Mouse (Mus musculus) T-helper 2 cell (primary cell): Measurements from ENCODE around the gene Dedd.
"Not testable (repeated sequence)": the region's sequence is repeated elsewhere in the genome, so short reads cannot be mapped to it uniquely, and the experiment has no call there.

Experiments used
- in situ Hi-C: fragments of 300-600 bp; cut with MboI, MseI; formaldehyde crosslinking; loops from one replicate; pipeline ENCODE4 v1.15.1; 2025; ENCODE audit warnings: high pct_unique_total_duplicates

The Dedd gene

GRCm38 (mm10) chr1:171328839-171329432, at the start of gene Dedd:
Gene Dedd, plus strand, starts transcription at chr1:171329145.
- in situ Hi-C loops = no loop called here

- in situ Hi-C loops = loop anchor here (5.0 kb wide), 1 partner anchor 68 kb away; the partner anchor contains the start of genes Nit1 and Pfdn2
Measured at GRCm38 (mm10) chr1:171279721-171280120, 49.2 kb upstream of the Dedd start.

DNA sequence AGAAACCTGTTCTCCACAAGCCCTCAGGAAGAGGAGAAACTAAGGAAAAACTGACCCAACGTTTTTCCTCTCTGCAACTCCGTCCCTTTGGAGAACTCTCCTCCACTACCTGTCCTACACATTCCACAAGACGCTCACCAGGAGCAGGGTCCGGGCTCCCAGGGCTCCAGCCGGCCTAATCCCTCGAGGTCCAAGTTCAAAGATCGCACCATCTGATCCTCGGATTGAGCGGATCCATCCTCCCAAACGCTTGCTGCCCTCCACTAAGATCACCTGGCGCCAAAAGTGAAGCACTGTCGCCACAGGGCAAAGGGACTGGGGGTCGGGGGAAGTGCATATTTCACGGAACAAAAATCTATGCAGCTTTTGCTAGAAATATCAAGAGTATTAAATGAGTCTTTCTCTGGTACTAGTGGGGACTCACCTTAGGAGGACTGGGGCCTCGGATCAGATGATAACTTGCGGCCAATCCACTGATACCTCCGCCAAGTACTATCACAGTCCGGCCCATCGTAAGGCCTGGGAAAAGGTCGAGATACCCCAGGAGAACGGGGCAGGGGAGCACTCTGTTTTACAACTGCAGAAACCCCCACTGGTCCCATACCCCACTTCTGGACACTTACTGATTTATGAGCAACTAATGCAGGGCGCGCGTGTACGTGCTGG, 48.6 kb upstream of the Dedd start:
- in situ Hi-C loops = loop anchor here (5.0 kb wide), 1 partner anchor 67 kb away; the partner anchor contains the start of genes Nit1 and Pfdn2

- in situ Hi-C loops = loop anchor here (5.0 kb wide), 1 partner anchor 66 kb away; the partner anchor contains the start of genes Nit1 and Pfdn2
Measured at GRCm38 (mm10) chr1:171280916-171281527, 47.9 kb upstream of the Dedd start, which contains the start of gene Ppox. Gene Ppox, minus strand, starts transcription at chr1:171281186.

GRCm38 (mm10) chr1:171281528-171281923, 47.4 kb upstream of the Dedd start:
- in situ Hi-C loops = loop anchor here (5.0 kb wide), 1 partner anchor 66 kb away; the partner anchor contains the start of genes Nit1 and Pfdn2

- in situ Hi-C loops = loop anchor here (5.0 kb wide), 1 partner anchor 65 kb away; the partner anchor contains the start of genes Nit1 and Pfdn2
Measured at GRCm38 (mm10) chr1:171282086-171282805, 46.7 kb upstream of the Dedd start.

DNA sequence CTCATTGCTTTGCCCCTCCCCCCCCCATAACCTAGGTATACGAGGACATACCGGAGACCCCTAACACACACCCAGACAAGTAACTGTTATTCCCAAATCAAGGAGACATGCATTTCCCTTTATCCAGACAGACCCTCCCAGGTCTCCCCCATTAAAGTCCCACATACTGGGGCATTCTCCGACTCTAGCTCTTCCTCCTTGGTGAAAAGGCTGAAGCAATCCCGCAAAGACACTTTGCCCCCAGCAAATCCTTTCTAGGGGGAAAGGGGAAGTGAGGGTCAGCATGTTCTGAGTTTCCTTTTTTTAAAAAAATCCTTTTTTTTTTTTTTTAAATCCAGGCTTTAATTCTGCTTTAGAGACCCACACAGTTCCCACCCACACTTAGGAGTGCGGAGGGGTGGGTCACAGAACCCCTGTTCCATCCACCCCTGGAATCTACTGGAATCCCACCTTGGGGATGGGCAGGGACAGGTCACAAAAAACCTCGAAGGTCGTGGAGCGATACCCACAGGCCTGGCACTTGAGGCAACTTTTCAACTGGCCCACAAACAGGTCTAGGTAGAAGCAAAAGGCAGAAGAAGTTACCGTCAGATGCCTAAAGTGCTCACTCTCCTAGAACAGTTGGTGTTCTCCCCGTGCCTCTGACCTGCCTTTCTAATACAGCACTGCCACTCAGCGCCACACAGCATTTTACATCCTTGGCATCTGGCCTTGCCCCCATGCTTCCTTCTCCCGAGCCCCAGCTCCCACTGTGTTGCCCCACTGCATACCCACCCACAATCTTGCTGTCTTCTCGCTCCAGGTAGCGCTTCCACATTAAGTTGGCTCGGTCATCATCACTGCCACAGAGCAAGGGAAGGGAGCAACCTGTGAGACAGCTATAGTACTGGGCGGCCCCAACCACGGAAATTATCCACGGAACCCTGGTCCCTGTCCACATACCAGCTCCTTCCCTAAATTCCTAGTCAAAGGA, 45.5 kb upstream of the Dedd start:
- in situ Hi-C loops = loop anchor here (5.0 kb wide), 1 partner anchor 64 kb away; the partner anchor contains the start of genes Nit1 and Pfdn2

GRCm38 (mm10) chr1:171284491-171284890, 44.5 kb upstream of the Dedd start:
- in situ Hi-C loops = loop anchor here (5.0 kb wide), 1 partner anchor 63 kb away; the partner anchor contains the start of genes Nit1 and Pfdn2

DNA sequence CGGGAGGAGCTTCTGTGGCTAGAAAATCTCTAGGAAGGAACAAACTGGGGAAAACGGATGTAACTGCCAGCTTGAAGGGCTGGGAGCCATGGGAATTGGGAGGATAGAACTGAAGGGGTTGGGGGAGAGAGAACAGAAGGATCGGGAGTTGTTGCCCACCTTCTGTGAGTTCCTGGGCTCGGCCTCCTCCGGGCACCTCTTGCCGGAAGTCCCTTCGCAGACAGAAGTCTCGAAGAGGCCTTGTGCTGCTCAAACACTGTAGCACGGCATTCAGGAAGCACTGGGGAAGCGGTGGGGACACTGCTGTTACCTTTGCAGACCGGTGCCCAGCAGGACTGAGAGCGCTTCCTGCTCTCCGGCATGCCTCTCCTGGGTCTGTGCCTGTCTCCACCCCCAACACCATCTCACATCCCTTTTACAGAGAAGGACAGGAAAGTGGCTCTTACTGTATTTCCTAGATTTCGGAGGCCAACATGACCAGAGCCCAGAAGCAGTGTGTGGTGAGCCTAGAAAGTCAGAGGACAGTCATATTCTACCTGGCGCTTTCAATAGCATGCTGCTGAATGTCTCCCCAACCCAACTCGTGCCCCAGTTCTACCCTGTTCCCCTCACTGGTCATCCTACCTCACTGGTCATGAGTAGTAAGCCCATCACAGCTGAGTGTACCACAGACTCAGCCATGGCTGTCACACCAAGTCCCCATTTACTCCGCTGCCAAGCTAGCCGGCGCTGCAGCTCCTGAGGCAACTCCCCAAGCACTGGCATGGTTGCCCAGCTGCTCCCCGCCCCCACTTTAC, 43.7 kb upstream of the Dedd start:
- in situ Hi-C loops = no loop called here

DNA sequence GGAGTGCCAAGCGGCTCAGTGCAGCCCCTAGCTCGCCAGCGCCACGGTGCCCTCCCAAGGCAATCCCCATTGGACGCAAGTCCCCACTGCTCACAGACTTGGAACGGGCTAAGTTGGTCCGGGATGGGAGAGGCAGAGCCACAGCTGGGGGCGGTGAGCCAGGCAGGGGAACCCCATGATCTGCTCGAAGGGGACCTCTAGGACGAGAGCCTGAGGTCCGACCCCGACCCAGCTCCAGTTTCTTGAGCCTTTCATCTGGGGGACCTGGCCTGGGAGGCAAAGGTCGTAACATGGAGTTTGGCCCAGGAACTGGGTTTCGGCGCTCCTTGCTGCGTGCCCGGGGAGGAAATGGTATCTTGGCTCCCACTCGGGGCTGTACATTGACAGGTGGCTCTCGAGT, 42.4 kb upstream of the Dedd start:
- in situ Hi-C loops = no loop called here

DNA sequence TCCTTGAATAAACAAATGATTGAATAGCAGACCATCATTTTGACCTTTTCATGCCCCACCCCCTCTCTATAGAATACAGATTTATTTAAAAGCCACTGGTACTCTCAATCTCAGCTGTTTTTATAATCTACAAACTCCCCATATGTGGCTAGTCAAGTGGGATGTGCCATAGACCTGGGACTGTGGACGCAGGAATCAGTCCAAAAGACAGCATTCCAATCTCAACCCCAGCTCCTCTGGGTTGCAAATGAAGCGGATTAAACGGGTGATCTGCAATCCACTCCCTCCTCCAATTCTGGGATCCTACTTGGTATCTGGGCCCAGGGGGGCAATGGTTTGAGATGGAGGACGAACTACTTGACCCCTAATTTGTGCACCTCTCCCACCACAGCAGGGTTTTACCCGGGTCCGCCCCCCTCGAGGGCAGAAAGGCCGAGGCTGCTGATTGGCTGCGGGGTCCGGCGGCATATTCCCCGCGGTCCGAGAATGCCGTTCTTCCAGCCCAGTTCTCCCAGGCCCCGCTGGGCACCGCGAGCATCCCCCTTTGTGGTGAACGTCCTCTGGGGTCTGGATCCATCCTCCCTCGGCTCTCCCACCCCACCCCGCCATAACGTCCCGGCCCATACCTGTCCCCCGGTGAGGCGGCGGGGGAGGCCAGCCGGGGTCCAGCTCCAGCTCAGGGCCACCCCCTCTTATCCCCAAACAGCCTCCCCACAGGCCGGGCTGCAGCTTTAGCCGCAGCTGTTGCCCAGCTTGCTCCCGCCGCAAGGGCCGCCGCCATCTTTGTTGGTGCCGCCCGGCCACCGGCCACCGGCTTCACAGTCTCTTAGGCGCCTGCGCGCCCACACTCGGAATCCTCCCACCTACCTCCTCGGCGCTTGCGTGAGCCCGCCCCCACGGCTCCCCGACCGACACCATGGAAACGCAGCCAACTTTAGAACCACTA, 41.5 kb upstream of the Dedd start, which contains the start of gene Usp21:
Usp21 (minus strand) TSS at position 856 of the 946 bp plus-strand sequence.
- in situ Hi-C loops = no loop called here

DNA sequence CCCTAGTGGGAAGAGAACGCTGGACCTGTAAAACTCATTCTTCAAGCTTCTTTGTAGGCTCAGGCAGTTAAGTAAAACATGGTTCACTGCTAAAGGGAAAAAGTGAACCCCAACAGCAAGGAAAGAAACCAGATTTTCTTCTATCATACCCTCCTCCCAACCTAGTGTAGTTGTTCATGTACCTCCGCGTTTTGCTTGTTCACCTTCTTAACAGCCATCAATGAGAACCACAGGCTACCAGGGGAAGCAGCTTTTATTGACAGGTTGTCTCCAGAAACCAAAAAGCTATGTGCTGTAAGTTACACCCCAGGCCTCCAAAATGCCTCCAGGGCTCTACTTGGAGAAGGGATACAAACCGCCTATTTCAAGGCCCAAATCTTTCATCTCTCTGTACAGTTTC, 40.6 kb upstream of the Dedd start:
- in situ Hi-C loops = no loop called here

GRCm38 (mm10) chr1:171293351-171293750, 35.6 kb upstream of the Dedd start:
- in situ Hi-C loops = no loop called here

- in situ Hi-C loops = no loop called here
Measured at GRCm38 (mm10) chr1:171293906-171294297, 35.0 kb upstream of the Dedd start.

- in situ Hi-C loops = no loop called here
Measured at GRCm38 (mm10) chr1:171294298-171295062, 34.5 kb upstream of the Dedd start, which contains the start of gene Ufc1. Gene Ufc1, minus strand, starts transcription at chr1:171295024.

- in situ Hi-C loops = no loop called here
Measured at GRCm38 (mm10) chr1:171295063-171295402, 33.9 kb upstream of the Dedd start.

DNA sequence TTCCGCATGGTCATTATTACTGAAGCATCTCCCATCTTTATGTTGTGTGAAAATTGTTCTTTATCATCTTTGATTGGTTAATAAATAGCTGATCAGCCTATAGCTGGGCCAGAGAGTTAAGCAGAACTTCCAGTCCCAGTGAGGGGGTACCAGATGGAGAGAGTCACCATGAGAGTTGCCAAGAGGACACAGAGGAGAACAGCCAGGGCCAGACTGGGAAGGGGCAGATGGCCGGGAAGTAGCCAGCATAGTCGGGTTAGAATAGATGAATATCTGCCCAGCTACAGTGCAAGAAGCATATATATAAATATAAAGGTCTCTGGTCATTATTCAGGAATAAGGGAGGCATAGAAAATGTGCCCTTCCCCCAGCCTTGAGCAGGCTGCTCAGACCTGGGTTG, 30.7 kb upstream of the Dedd start:
- in situ Hi-C loops = no loop called here

GRCm38 (mm10) chr1:171306157-171306556, 22.8 kb upstream of the Dedd start:
- in situ Hi-C loops = not testable (repeated sequence)
